Mouse (Mus musculus): ENCODE measurements around the gene Acadsb. TPM values are rescaled to one million over a fixed set of nuclear protein-coding genes. Genes with fewer than 3 reads are reported as not detected.
A peak's percentile ranks its signal among the peaks of the same experiment; 100 is the strongest.
"Not testable (repeated sequence)": the region's sequence is repeated elsewhere in the genome, so short reads cannot be mapped to it uniquely, and the experiment has no call there.

Gene Acadsb
- polyA plus RNA-seq (2015; fragmentation: Nextera tagmentation; extraction: Ambion mirVana): 107 and 110 TPM in 2 replicates

- H3K9me3 ChIP-seq: no peaks in the 10 kb centered on the region
- peak within 1 kb of the TSS; percentile 89 for H3K27ac ChIP-seq
- H3K36me3 ChIP-seq (replicated peaks): no peaks in the 10 kb centered on the region
- under 1% methylated on average over 42 of the region's 42 CpGs for WGBS
- peak within 1 kb of the TSS; percentile 72 for H3K4me2 ChIP-seq
- H3K9ac ChIP-seq: peak within 1 kb of the TSS; percentile 95
- ATAC-seq (replicated peaks): peak; percentile 99
- peak within 1 kb of the TSS; percentile 97 for H3K4me3 ChIP-seq
- H3K4me1 ChIP-seq: peaks cover 39% of the 10 kb centered on the region
- no peaks in the 10 kb centered on the region for H3K27me3 ChIP-seq (replicated peaks)
These were observed at the start of gene Acadsb, which contains the start of gene Ikzf5 for GRCm38 (mm10) chr7:131410416-131411058. Acadsb (plus strand) TSS chr7:131410601. Ikzf5 (minus strand) TSS chr7:131410521.

GRCm38 (mm10) chr7:131362269-131362614, 48.2 kb upstream of the Acadsb start:
- under 1% methylated on average over 35 of the region's 35 CpGs for WGBS
- peak overlapping the region; percentile 77 for H3K4me3 ChIP-seq
- 0 out of 2 replicates have a peak, but pooled peaks cover 2% of the 10 kb centered on the region for H3K27me3 ChIP-seq (replicated peaks)
- peak; percentile 89 for ATAC-seq (replicated peaks)
- peaks cover 17% of the 10 kb centered on the region for H3K4me1 ChIP-seq
- no peaks in the 10 kb centered on the region for H3K9me3 ChIP-seq
- peak overlapping the region; percentile 89 for H3K27ac ChIP-seq
- peak overlapping the region; percentile 91 for H3K9ac ChIP-seq
- H3K36me3 ChIP-seq (replicated peaks): 0 out of 2 replicates have a peak, but pooled peaks cover 5% of the 10 kb centered on the region
- H3K4me2 ChIP-seq: peak overlapping the region; percentile 91

GRCm38 (mm10) chr7:131362615-131363300, 47.6 kb upstream of the Acadsb start, which contains the start of gene 2310057M21Rik:
2310057M21Rik (minus strand) TSS chr7:131362759.
- WGBS: under 1% methylated on average over 55 of the region's 55 CpGs
- H3K27ac ChIP-seq: peak within 1 kb of the TSS; percentile 89
- H3K4me3 ChIP-seq: peak within 1 kb of the TSS; percentile 77
- H3K27me3 ChIP-seq (replicated peaks): 0 out of 2 replicates have a peak, but pooled peaks cover 2% of the 10 kb centered on the region
- peak within 1 kb of the TSS; percentile 91 for H3K9ac ChIP-seq
- peak within 1 kb of the TSS; percentile 91 for H3K4me2 ChIP-seq
- no peaks in the 10 kb centered on the region for H3K9me3 ChIP-seq
- H3K36me3 ChIP-seq (replicated peaks): 0 out of 2 replicates have a peak, but pooled peaks cover 2% of the 10 kb centered on the region
- H3K4me1 ChIP-seq: peaks cover 17% of the 10 kb centered on the region
- peak; percentile 97 for ATAC-seq (replicated peaks)

GRCm38 (mm10) chr7:131364131-131364530, 46.3 kb upstream of the Acadsb start:
- no peaks in the 10 kb centered on the region for H3K36me3 ChIP-seq (replicated peaks)
- H3K4me2 ChIP-seq: no peak overlapping the region
- H3K9ac ChIP-seq: no peak overlapping the region
- 96% methylated on average over 8 of the region's 8 CpGs for WGBS
- H3K4me1 ChIP-seq: peaks cover 17% of the 10 kb centered on the region
- no peak overlapping the region for H3K27ac ChIP-seq
- 0 out of 2 replicates have a peak, but pooled peaks cover 2% of the 10 kb centered on the region for H3K27me3 ChIP-seq (replicated peaks)
- no peak overlapping the region for H3K4me3 ChIP-seq
- no peak for ATAC-seq (replicated peaks)
- H3K9me3 ChIP-seq: no peaks in the 10 kb centered on the region

GRCm38 (mm10) chr7:131370648-131371469, 39.5 kb upstream of the Acadsb start, which contains the start of gene Pstk:
Pstk (plus strand) TSS chr7:131371141.
- Histone ChIP-seq H3K9me3 (no peaks in the 10 kb centered on the region), H3K4me2 (peak within 1 kb of the TSS; percentile 72)
- 4% methylated on average over 47 of the region's 47 CpGs for WGBS

GRCm38 (mm10) chr7:131371470-131371860, 38.9 kb upstream of the Acadsb start:
- peaks cover 6% of the 10 kb centered on the region for H3K4me1 ChIP-seq
- 0 out of 2 replicates have a peak, but pooled peaks cover under 1% of the 10 kb centered on the region for H3K27me3 ChIP-seq (replicated peaks)
- peak overlapping the region; percentile 91 for H3K27ac ChIP-seq
- peak overlapping the region; percentile 81 for H3K4me3 ChIP-seq
- H3K9me3 ChIP-seq: no peaks in the 10 kb centered on the region
- H3K9ac ChIP-seq: peak overlapping the region; percentile 92
- peak overlapping the region; percentile 72 for H3K4me2 ChIP-seq
- H3K36me3 ChIP-seq (replicated peaks): 0 out of 2 replicates have a peak, but pooled peaks cover 3% of the 10 kb centered on the region
- WGBS: 6% methylated on average over 9 of the region's 9 CpGs
- ATAC-seq (replicated peaks): peak; percentile 66

More at GRCm38 (mm10) chr7:131370648-131371469, 39.5 kb upstream of the Acadsb start, which contains the start of gene Pstk:
- peak within 1 kb of the TSS; percentile 91 for H3K27ac ChIP-seq
- peak within 1 kb of the TSS; percentile 92 for H3K9ac ChIP-seq
- H3K4me3 ChIP-seq: peak within 1 kb of the TSS; percentile 81
- 0 out of 2 replicates have a peak, but pooled peaks cover 2% of the 10 kb centered on the region for H3K27me3 ChIP-seq (replicated peaks)
- ATAC-seq (replicated peaks): peak; percentile 95
- peaks cover 6% of the 10 kb centered on the region for H3K4me1 ChIP-seq
- H3K36me3 ChIP-seq (replicated peaks): 0 out of 2 replicates have a peak, but pooled peaks cover 3% of the 10 kb centered on the region

- H3K9ac ChIP-seq: peak overlapping the region; percentile 92; the same call in 1 of the 2 replicates
- H3K4me1 ChIP-seq: peaks cover 6% of the 10 kb centered on the region
- peak overlapping the region; percentile 81 for H3K4me3 ChIP-seq
- no peak overlapping the region for H3K27ac ChIP-seq
- no peak for ATAC-seq (replicated peaks)
- H3K9me3 ChIP-seq: no peaks in the 10 kb centered on the region
- no peaks in the 10 kb centered on the region for H3K27me3 ChIP-seq (replicated peaks)
- H3K36me3 ChIP-seq (replicated peaks): 0 out of 2 replicates have a peak, but pooled peaks cover 3% of the 10 kb centered on the region
- H3K4me2 ChIP-seq: peak overlapping the region; percentile 72
- WGBS: 73% methylated on average over 9 of the region's 9 CpGs
These were observed 38.3 kb upstream of the Acadsb start for GRCm38 (mm10) chr7:131371880-131372651.

GRCm38 (mm10) chr7:131391761-131392160, 18.6 kb upstream of the Acadsb start:
- H3K9ac ChIP-seq; H3K27ac ChIP-seq; H3K4me3 ChIP-seq; ATAC-seq (replicated peaks); H3K27me3 ChIP-seq (replicated peaks); H3K9me3 ChIP-seq; H3K4me2 ChIP-seq; H3K4me1 ChIP-seq: not testable (repeated sequence)
- peaks cover 14% of the 10 kb centered on the region for H3K36me3 ChIP-seq (replicated peaks)
- 88% methylated on average over 7 of the region's 7 CpGs for WGBS

GRCm38 (mm10) chr7:131409321-131409987, 947 bp upstream of the Acadsb start:
- peak; percentile 22 for ATAC-seq (replicated peaks)
- WGBS: 6% methylated on average over 16 of the region's 16 CpGs
- Histone ChIP-seq H3K9ac (peak overlapping the region; percentile 95), H3K27ac (peak overlapping the region; percentile 89), H3K27me3 (replicated peaks) (no peaks in the 10 kb centered on the region), H3K4me2 (peak overlapping the region; percentile 72), H3K4me1 (peaks cover 39% of the 10 kb centered on the region), H3K36me3 (replicated peaks) (no peaks in the 10 kb centered on the region), H3K4me3 (peak overlapping the region; percentile 97), H3K9me3 (no peaks in the 10 kb centered on the region)

- Histone ChIP-seq H3K27me3 (replicated peaks) (no peaks in the 10 kb centered on the region), H3K27ac (peak overlapping the region; percentile 89), H3K36me3 (replicated peaks) (no peaks in the 10 kb centered on the region), H3K9ac (peak overlapping the region; percentile 95), H3K9me3 (no peaks in the 10 kb centered on the region), H3K4me1 (peaks cover 39% of the 10 kb centered on the region), H3K4me3 (peak overlapping the region; percentile 97), H3K4me2 (peak overlapping the region; percentile 72)
- under 1% methylated on average over 38 of the region's 38 CpGs for WGBS
- ATAC-seq (replicated peaks): peak; percentile 79
These were observed 414 bp upstream of the Acadsb start for GRCm38 (mm10) chr7:131409988-131410385.
